Mouse (Mus musculus): ENCODE measurements around the gene Matn3.
"Not testable (repeated sequence)": the region's sequence is repeated elsewhere in the genome, so short reads cannot be mapped to it uniquely, and the experiment has no call there.

Gene Matn3

DNA sequence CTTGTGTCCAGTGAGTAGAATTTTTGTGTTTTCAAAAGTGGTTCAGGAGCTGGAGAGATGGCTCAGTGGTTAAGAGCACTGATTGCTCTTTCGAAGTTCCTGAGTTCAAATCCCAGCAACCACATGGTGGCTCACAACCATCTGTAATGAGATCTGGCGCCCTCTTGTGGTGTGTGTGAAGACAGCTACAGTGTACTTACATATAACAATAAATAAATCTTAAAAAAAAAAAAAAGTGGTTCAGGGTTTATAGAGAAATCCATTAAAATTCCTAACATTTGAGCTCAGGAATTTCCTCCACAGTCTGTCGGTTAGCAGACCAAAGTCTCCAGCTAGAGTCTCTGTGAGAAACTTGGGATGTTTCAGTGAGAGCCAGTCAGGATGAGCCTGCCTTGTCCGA lies 11.5 kb upstream of the Matn3 start:
- DNase-seq (ENCODE audit: low spot score) = not testable (repeated sequence)

DNA sequence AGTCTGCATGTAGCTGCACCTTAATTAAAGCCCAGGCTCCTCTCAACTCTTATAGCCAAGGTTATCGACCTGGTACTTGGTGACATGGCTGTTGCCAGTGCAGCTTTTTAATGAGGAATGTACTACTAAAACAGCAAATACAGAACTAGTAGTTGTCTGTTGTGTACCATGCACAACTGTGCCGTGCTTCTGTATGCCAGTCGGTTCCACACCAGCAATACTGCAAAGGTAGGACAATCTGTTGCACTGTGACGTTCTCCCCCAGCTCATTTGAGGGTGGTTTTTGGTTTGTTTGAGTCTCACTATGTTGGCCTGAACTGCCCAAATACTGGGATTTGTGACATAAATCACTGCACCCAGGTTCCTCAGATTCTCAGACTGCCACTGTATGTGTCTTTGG lies 8.2 kb upstream of the Matn3 start:
- no peak for DNase-seq (ENCODE audit: low spot score)

DNA sequence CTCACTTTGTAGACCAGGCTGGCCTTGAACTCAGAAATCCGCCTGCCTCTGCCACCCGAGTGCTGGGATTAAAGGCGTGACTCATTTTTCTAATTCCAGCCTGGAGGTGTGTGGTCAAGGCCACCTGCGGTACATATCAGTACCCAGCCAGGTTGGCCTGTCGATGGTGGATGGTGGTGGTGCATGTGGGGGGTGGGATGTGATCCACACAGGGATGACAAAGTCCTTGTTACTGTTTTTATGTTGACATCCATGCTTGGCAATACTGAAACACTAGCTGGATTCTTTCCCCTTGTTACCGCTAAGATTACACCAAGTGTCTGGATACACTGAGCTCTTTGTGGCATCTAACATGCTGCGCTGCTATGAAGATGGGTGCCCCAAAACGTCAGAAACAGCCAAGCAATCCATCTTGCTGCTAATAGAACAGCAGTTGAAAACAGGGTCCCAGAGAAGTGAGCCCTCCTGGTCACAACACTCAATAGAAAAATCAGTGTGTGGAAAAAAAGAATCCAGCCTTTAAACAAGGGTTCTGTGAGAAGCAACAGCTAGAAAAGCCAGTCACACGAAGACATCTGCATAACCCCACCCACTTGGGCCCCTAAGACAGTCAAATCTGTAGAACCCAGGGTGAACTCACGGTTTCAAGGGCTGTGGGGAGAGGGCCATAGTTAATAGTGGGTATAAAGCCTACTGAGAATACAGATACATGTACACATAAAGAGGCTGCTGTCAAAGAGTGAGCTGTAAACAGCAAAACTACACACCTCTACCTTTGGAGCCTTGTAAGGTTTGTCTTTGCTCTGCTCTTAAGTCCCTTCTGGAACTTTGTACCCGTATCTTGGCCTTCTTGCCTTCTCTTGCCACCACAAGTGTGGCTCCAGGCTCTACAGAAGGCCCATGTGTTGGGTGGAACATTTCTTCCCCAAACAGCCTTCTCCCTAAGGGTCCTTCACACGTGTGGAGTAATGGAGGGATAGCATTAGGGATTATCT lies 7.4 kb upstream of the Matn3 start:
- DNase-seq (ENCODE audit: low spot score) = no peak

GRCm38 (mm10) chr12:8941131-8941615 lies 6.6 kb upstream of the Matn3 start:
- no peak for DNase-seq (ENCODE audit: low spot score)

GRCm38 (mm10) chr12:8941699-8942392 lies 5.9 kb upstream of the Matn3 start:
- no peak for DNase-seq (ENCODE audit: low spot score)

DNA sequence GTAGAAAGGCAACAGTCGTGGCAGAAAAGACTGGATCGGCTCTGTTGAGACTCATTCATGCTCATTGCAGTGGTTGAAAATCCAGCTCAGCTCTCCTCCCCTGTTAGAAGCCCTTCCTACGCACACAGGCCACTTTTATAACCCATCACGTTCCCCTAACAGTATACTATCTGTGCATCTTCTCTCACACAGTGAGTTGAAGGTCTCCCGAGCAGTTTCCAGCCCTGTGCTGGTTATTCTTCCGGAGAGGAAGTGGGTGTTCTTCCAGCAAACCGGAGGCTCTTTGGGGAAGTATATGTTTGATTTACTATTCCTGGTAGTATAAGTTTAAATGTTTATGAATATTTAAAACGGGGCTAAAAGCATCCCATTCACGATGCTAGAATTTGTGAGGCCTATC lies 566 bp upstream of the Matn3 start:
- DNase-seq (ENCODE audit: low spot score) = no peak

DNA sequence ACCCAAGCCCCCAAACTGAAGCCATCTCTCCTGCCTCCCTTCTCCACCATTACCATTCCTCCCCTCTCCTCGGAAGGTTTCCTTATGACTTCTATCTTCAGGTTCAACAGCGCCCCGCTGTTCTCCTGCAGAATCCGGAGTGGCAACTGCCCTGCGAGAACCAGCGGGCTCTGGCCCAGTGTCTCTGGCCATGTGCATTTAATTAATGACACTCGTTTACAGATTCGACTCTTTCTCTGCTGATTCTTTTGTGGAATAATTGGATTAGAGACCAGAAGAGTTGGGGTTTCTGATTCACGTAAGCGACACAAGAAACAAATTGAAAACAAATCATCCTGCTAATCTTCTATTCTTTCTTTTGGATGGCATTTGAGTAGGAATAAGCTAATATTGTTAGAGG lies 5.4 kb downstream of the Matn3 start:
- no peak for DNase-seq (ENCODE audit: low spot score)

DNA sequence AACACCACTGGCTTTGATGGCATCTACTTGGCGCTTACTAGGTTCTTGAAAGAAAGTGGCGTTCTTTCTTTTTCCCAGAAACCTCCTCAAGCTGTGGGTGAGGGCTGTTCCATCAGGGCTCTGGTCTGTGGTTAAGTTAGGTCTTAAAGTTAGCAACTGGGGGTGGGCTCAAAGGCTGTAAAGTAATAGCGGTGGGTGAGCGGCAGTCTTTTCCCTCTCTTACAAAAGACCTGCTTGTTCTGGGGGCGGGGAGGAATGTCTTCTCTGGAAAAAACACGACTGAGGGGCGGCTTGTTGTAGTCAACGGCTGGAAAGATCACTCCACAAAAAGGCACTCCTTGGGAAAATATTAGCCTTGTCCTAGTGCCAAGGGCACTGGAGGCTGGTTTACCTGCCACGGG lies 6.4 kb downstream of the Matn3 start:
- DNase-seq (ENCODE audit: low spot score) = no peak

DNA sequence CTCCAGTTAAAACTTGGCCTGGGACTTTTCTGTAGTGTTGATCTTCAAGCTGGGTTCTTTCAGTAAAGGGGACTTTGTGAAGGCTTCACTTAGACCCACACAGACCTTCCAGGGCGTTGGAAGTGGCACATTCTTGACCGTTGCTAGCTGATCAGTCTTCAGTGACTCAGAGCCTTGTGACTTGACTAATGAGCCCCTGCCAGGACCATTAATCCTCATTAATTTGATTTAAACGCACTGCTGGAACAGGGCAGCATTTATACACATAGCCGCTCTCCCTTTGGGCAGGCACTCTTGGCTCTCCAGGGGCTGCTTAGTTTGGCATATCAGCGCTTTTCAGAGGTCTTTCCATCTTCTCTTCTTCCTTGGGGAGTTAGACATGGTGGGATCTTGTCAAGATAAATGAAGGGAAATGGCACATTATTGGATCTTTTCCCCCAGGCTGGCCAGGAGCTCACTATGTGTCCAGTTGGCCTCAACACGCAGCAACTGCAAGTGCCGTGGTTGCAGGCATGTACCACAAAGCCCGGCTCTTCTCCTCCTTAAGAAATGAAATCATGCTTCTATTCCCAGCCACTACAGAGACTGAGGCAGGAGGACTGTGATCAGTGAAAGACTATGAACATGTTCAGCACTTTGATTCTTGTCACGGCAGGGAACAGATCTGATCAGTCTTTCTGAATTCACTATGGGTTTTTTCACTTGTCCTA lies 14.0 kb downstream of the Matn3 start:
- no peak for DNase-seq (ENCODE audit: low spot score)

DNA sequence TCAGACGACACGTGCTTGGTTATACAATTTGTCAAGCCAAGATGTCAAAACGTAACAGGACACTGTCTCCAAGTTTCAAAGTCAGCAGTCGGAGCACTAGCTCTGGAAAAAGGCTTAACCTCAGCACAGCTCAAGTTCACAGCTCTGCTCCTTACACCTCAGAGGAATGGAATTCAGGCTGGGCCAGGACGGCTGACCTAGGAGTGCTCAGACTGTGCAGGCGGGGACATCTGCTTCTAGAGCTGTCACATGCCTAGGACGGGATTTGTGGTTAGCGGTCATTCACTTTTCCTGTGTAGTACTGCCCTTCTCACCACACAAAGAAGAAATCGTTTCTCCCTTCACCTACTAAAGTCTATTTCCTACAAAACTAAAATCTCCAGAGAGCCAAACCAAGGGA lies 22.1 kb downstream of the Matn3 start:
- DNase-seq (ENCODE audit: low spot score) = peak; percentile 27

DNA sequence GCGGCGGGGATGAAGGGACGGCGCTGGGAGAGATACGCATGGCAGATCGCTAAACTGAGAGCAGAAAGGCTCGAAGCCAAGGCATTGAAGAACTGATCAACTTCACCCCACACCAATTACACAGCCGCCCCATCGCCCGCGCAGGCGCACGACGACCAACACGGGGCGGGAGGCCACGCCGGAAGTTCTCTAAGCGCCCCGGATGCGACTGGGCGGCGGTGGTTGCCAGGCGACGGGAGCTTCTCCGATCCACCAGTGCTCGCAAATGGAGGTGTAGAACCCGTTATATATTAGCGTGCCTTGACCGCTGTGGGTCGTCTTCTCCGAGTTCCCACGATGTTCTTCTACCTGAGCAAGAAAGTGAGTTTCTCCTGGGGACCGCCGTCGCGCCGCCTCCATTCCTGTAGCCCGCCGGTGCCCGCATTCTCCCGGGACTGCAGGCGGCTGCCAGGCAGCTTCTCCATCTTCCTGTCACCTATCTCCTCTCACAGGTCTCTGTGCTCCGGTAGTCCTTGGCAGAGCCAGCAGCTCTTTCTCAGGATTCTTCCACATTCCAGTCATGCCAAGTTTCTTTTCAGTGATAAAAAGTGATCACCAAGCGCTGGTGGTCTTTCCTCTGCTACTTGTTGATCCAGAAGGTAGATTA lies 26.2 kb downstream of the Matn3 start, which contains the start of gene Wdr35:
Wdr35 (plus strand) TSS at position 73 of the 646 bp plus-strand sequence.
- DNase-seq (ENCODE audit: low spot score) = peak; percentile 91

- no peak for DNase-seq (ENCODE audit: low spot score)
Measured at GRCm38 (mm10) chr12:8975076-8975475, 27.3 kb downstream of the Matn3 start.

DNA sequence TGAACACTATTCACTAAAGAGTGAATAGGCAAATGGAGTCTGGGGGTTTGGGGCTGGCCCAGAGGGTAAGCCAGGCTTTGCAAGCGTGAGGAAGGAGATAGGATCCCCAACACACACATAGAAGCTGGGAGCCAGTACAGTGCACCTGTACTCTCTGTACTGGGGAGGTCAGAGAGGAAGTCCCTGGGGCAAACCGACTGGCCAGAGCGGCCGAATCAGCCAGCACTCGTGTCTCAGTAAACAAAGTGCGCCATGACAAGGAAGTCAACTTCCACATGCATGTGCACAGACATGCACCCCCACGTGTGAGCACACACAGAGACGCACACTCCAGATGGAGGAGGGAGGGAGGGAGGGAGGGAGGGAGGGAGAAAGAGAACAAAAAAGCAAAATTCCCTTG lies 45.5 kb downstream of the Matn3 start:
- no peak for DNase-seq (ENCODE audit: low spot score)

DNA sequence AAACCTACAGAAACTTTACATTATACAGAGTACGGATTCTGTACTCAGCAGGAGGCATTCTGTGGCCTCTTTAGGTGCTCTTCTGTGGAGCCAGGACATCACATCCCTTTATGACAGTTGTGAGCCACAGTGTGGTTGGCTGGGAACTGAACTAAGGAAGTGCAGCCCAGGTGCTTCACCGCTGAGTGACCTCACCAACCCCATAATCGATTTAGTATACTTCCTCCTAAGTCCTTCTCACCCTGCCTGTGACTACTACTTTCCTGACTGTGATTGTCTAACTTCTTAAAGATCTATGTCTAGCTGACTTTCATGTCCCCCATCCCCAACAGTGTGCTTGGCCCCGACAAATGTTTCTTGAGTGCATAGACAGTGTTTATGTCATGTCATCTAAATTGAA lies 50.6 kb downstream of the Matn3 start:
- DNase-seq (ENCODE audit: low spot score) = no peak

GRCm38 (mm10) chr12:9002038-9002648 lies 54.4 kb downstream of the Matn3 start:
- DNase-seq (ENCODE audit: low spot score) = peak; percentile 46

DNA sequence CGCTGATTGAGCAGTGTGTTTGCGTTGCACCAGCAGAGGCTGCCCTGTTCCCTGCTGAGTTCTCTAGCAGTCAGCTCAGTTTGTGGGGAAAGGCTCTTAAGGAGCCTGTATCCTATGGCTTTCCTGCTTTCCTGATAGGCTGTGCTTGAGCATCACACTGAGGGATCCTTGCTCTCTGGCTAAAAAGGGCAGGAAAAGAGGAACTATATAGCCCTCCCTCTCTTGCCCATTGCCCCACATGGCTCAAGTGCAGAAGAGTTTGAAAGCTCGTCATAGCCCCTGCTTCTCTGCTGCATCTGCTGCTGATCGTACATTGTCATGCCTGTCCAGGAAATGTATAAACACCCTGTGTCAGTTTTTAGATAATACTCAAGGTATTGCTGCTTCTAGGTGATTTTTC lies 59.4 kb downstream of the Matn3 start:
- no peak for DNase-seq (ENCODE audit: low spot score)

DNA sequence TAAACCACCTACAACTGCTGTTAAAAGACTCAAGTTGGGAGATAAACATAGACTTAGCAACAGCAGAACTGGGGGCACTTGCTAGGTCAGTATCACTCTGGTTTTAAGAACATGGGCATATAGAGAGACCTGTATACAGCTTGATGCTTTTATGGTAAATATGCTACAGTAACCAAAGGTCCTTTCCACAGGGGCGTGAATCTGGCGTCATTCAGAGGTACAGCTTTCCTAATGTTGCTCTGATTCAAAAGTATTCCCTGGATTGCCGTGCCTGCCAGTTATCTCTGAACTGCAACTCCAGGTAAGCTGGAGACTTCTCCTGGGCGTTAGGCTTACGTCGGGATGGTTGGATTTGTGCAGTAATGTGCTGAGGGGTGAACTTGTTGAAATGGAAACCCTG lies 60.1 kb downstream of the Matn3 start:
- DNase-seq (ENCODE audit: low spot score) = no peak

- no peak for DNase-seq (ENCODE audit: low spot score)
Measured at GRCm38 (mm10) chr12:9010311-9010710, 62.6 kb downstream of the Matn3 start.

DNA sequence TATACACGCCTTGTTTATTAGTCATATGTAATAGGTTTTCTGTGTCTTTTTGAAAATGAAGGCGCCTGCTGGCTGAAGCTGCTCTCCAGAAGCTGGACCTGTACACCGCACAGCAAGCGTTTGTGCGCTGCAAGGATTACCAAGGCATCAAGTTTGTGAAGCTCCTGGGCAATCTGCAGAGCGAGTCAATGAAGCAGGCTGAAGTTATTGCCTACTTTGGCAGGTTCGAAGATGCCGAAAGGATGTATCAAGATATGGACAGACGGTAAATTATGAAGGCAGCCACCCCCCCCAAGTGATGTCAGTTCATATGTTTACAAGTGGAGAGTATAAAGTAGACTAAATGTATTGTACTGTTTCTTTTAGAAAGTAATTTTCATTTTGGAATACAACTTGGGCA lies 68.6 kb downstream of the Matn3 start:
- DNase-seq (ENCODE audit: low spot score) = no peak

DNA sequence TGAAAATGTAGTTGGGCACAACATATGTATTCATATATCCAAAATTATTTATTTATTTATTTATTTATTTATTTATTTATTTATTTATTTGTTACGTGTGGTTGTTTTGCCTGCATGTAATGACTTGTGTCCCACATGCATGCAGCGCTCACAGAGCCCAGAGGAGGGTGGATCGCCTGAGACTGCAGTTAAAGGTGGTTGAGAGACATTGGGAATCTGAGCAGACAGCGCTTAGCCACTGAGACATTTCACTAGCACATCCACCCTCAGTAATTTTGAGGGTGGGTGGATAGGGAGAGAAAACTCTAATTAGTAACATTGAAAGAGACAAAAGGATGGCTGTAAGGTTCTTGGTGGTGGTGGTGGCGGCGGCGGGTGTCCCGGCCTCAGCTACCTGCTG lies 72.7 kb downstream of the Matn3 start:
- DNase-seq (ENCODE audit: low spot score) = no peak

DNA sequence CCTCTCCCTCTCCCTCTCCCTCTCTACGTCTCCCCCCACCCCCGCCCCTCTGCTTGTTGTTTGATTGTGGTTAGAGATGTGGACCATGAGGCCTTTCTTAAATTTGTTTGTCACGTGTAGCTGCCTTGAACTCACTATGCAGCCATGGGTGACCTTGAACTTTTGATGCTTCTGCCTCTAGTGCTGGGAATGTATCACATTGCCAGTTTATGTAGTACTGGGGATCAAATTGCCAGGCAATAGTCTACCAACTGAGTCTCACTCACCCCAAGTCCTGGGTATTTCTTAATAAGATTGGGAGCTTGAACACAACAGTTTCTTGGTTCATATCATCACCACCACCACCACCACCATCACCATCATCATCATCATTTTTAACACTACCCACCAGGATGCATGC lies 73.3 kb downstream of the Matn3 start:
- DNase-seq (ENCODE audit: low spot score) = no peak

All from urinary bladder, postnatal 25 days (tissue).